Mouse (Mus musculus): ENCODE measurements around the gene Cenpn.

DNA sequence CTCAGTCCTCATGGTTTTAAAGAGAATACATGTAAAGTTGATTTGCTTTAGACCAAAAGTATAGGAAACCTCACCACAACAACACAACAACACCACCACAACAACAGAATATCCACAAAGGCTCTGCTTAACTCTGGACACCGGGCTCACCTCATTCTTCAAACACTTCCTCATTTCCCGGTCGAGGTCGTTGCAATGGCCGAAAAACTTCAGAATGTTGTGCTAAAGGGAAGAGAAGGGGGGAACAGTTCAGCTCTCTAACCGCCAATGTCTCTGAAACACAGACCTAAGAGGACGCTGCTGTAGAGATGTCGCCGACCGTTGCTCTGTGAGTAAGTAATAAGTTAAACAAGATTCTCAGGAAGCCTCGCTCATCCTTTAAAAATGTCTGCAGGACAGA lies 27.6 kb upstream of the Cenpn start:
- TF ChIP-seq POLR2A (IDR thresholded peaks at IDR 0.05; ENCODE audit: borderline replicate concordance, insufficient read depth, low read length) (no peak), CTCF (IDR thresholded peaks at IDR 0.05; ENCODE audit: borderline replicate concordance, insufficient read depth, low read depth, low read length) (no peak)

Measured in cerebellum, adult 2 months (tissue).